Mouse (Mus musculus) kidney, postnatal 4 days (tissue): ENCODE results near the gene Eif4a3.
"Not testable (repeated sequence)": the region's sequence is repeated elsewhere in the genome, so short reads cannot be mapped to it uniquely, and the experiment has no call there.

Source experiments
- DNase-seq, 2 experiments: peaks; one replicate each; pipeline ENCODE4 v3.0.0; 2021; ENCODE audit warnings: mixed read lengths in 2 of 2

Gene Eif4a3

DNA sequence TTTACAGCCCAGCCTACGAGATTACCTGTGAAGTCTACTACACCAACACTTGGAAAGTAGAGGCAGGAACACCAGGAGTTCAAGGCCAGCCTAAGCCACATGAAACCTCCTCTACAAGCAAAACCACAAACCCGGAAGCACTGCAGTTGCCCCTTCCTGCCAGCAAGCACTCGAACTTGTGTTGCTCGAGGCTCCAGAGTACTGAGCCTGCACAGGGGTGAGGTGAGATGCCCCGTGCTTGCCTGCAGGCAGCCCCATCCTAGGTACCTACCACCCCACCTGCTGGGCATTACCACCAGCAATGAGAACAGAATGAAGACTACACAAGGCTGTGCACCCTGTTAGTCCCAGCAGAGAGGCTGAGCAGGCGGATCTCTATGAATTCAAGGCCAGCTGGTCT, 1.9 kb downstream of the Eif4a3 start:
- no peak for DNase-seq

DNA sequence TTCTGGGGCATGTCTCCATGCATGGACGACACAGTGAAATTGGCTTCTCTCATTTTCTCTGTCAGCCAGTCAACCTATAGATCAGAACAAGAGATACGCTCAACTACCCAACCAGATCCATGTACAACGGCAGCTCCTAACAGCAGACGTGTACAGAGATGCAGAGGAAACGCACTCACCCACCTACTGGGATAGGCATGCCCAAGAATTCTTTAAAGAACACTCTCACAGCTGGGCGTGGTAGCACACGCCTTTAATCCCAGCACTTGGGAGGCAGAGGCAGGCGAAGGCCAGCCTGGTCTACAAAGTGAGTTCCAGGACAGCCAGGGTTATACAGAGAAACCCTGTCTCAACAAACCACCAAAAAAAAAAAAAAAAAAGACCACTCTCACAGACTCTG, 7.0 kb downstream of the Eif4a3 start:
- DNase-seq: not testable (repeated sequence)

DNA sequence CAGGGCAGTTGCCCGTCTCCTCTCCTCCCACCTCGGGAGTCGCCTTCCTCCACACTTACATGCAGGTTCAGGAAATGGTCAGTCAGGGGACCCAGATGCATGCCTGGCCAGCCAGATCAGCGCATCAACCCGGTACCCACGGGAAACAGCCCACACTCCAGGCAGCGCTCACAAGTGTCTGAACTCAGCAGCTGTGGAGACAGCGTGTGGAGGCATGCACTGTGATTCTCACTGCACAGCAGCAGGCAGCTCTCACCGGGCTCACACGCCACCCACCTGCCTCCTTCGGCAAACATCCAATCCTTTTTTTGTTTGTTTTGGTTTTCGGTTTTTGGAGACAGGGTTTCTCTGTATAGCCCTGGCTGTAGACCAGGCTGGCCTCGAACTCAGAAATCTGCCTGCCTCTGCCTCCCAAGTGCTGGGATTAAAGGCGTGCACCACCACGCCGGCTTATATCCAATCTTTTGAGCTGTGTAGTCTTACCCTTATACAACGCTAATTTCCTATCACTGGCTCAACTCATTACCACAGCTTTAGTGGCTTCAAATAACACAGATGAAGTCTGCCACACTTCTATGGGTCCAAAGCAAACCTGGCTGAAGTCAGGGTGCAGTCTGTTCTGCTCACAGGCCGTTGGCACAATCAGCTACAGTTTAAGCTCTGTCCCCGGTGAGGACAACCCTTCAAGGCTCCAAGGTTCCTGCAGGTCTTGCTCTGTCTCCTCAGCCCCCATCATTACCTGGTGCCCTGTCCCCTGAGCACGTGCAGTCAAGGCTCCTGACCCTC, 12.5 kb downstream of the Eif4a3 start:
- no peak for DNase-seq

DNA sequence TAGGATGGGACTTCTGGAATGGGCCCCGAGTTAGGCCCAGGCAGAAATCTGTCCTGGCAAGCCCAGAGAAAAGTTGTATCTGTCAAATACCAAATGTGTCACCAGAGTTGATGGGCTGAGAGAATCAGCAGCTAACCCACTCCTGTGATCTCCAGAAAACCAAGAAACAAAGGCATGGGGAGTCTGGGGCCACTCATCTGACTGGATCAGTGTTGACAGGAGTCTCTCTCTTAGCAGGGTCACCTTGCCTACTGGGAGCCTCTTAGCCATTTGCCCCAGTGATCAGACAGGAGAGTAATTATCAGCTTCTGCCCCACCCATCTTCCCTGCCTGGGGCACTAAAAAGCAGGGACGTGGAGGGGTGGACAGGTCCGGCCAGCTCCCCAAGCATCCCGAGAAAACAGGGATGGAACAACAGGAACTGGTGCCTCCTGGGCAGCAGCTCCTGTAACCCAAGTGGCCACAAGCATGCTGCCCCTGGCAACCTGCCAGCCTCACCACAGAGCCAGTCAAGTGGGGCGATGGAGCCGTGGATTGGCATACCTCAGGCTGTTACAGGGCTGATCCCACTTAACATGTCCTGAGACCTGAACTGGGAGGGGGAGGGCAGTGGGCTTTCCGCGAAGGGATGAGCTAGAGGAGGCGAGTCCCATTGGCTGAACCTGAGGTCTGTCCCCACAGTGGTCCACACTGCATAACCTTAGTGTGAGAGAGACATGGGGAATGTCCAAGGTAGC, 13.9 kb downstream of the Eif4a3 start:
- peak; percentile 47 to 65 for DNase-seq

DNA sequence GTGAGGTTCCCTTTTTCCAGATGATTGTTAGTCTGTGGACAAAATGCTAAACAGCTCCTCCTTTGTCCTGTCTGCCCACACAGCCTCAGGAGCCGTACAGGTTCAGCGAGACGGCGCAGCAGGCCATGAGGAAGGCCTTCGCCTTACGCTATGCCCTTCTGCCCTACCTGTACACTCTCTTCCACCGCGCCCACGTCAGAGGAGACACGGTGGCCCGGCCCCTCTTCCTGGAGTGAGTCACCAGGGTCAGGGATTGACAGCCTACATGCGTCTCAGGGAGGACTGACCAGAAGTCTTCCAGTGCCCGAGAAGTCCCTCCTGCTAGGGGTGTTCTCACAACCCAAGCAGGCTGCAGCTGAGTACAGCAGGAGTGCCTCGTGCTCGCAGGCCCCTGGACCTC, 18.9 kb downstream of the Eif4a3 start:
- DNase-seq: no peak

DNA sequence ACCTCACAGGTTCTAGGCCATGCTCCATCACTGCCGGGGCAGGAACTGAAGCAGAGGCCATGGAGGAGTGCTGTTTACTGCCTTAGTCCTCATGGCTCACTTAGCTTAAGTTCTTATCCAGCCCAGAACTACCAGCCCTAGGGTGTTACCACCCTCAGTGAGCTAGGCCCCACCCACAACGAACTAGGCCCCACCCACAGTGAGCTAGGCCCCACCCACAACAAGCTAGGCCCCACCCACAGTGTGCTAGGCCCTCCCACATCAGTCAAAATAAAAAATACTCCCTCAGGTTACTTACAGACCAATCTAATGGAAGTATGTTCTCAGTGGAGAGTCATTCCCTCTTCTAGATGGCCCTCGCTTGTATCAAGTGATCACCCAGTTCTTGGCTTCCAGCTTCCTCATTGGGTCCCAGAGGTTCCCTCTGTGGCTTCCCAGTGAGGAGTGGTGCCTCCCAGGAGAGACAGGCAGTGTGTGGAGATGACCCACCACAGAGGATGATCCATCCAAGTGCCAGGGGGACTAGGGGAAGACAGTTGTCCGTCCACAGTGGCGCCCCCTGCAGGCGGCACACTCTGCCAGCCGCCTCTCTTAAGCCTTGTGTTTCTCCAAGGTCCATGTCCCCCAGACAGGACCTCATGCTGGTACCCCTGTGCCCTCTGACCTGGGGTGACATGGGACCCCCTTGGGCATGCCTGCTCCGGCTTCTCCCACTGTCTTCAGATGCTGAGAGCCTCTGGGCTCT, 26.5 kb downstream of the Eif4a3 start:
- DNase-seq: peak; percentile 30 to 35

DNA sequence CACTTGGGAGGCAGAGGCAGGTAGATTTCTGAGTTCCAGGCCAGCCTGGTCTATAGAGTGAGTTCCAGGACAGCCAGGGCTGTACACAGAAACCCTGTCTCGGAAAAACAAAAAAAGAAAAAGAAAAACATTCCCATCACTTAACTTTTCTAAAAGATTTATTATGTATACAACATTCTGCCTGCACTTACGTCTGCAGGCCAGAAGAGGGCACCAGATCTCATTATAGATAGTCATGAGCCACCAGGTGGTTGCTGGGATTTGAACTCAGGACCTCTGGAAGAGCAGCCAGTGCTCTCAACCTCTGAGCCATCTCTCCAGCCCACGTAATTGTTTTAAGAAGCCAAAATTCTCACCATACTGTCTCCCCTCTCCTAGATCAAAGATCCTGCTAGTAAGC, 27.4 kb downstream of the Eif4a3 start:
- DNase-seq: not testable (repeated sequence)

DNA sequence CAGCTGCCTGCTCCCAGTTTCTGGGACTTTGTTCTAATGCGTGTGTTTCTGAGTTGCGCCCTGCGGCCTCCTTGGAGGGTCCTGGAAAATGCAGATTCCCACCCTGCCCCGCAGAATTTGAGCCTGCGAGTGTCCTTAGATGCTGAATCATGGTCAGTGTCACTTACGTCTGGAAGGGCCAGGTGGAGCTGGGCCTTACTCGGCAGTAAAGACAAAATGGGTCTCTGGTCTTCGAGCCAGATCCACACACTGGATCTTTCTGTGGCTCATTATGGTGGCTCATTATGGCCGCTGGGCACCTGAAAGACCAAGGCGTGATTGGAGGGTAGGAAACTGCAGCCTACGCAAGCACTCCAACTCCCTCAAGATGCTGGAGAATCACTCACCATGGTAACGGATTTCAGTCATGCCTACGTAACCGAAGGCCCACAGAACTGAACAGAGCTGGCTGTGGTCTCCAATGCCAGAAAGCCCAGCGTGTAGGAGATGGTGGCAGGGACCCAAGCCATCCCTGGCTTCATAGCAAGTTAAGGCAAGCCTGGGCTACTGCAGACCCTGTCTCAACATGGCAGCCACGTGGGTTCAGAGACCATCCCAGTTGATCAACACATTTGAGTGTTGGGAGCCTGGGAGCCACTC, 31.2 kb downstream of the Eif4a3 start:
- DNase-seq: no peak

DNA sequence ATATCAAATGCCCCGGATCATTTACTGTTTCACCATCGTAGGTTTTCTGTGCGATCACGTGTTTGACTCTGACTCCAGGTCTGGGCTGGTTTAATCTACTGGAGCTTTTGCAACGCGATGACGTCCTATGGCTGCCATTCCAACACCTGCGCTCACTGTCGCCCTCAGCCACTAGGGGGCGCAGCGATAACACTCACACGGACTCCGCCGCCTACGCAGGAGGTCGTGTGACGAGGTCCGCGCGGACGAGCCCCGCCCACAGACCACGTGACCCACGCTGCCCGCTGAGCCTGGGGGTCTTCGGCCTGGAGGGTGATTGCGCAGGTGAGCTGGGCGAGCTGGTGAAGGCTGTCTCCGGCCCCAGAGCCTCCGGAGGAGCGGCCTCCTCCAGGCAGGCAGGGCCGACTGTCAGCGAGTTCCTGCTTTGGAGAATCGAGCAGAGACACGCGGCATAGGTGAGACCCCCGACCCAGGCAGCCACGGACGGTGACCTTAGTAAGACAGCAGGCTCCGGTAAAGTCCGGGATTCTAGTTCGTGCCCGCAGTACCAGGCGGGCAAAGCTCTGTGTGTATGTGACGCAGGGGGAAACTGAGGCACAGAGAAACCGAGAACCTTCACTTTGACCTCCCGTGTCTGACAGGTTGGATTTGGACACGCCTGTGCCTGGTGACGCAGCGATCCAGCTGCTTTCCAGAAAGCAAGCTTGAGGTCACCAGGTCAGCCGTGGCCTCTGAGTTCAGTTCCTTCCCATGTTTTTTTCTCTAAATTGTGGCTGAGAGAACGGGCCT, 31.9 kb downstream of the Eif4a3 start, which contains the start of gene Gaa:
Gene Gaa, plus strand, starts transcription at position 120 of the 789 bp plus-strand sequence.
- DNase-seq: peak; percentile 97

DNA sequence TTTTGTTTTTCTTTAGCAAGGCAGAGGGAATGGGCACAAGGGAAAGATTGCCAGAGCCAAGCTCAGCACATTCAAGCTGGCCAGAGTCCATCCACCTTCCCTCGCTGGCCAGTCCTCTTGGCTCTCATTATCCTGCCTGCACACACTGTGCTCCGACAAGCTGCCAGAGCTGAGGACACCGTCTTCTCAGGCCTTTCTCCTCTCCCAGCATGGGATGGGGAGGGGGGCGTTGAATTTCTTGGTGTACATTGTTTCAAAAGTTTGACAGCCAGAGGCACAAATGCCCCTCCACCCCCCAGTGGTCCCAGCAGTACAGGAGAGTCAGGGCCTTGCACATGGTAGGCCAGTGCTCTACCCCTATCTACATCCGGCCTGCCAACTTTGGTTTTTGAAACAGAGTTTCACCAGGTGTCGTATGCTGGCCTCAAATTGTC, 32.6 kb downstream of the Eif4a3 start:
- DNase-seq: peak; percentile 36 to 63

DNA sequence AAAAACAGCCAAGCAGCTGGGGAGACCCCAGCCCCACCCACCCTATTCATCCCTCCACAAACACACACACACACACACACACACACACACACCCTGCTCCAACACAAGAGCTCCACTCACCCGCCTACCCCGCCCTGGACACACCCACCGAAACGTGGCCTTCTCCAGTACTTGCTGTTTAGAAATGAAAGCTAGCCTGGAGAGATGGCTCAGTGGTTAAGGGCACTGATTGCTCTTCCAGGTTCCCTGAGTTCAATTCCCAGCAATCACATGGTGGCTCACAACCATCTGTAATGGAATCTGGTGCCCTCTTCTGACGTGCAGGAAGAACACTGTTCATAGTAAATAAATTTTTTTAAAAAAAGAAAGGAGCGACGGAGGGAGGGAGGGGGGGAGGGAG, 34.1 kb downstream of the Eif4a3 start:
- DNase-seq: no peak

DNA sequence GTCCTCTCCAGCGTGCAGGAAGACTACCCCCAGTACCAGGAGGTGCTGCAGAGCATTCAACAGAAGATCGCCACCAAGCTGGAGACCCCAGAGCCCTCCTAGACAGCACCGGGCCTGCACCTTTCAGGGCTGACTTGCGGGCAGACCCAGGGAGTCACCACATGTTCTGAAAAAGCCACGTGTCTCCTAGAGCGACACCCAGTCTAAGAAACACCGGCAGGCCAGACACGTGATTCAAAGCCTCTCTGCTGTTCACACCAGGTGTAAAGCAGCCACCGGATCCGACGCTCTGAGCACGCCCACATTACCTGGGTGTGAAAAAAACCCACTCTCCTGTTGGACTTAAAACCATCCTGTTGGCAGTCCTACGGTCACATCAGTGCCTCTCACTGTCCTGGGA, 35.5 kb downstream of the Eif4a3 start:
- no peak for DNase-seq

DNA sequence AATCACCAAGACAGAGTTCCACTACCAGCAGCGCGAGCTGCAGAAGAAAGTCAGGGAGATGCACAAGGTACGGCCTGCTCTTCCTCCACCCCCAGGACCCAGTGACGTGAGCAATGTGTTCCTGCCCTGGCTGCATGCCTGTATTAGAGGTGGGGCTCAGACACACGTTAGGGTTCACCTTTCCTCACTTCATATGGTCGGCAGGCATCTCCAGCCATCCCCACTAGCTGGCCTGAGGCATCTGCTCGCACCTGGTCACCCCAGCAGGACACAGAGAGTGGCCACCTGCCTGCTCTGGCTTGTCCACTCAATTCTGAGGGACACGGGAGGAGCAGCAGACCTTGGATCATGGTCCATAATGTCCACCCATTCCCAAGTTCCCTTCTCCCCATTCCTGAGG, 39.9 kb downstream of the Eif4a3 start:
- DNase-seq: no peak

DNA sequence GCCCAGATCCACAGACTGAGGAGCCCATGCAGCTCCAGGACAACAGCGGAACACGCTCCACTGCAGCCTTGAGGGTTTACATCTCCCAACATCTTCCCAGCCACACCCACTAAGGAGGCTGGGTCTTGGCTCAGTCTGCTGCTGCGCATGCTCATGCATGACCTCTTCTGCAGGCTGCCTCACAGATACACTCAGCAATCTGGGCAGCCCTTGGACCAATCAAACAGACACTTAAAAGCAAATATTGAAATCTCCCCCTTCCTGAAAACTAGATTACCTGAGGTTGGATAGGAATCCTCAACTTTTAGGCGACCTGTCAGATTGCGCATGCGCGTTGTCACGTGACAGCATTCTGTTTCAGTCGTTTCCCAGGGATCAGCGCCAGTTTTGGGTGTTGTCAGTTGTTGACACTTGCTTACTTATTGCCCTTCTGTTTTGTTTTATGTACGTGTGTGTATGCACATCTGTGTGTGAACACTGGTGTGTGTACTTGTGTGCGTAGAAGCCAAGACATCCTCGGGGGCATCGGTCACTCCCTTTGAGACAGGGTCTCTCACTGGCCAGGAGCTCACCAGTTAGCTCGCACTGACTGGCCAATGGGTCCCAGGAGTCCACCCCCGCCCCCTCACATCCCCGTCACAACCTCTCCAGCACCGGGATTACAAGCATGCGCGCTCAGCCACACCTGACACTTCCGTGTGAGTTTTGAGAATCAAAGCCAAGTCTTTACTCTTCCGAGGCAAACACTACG, 41.1 kb downstream of the Eif4a3 start:
- peak; percentile 76 to 85 for DNase-seq

DNA sequence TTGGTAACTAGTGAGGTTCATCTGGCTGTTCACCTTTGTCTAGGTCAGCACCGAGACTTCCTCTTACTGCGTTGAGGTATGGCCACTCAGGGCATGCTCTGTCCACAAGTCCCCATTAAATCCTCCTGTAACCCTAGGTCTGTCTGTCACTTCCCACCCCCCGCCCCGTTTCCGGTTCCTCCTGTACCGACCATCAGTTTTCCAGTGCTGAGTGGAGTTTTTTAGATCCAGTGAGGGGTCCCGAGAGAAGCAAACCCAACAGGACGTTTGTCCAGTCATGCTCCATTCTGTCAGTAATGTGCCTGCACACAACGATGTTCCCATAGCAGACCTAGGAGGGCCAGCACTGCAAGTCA, 41.7 kb downstream of the Eif4a3 start:
- DNase-seq: no peak

DNA sequence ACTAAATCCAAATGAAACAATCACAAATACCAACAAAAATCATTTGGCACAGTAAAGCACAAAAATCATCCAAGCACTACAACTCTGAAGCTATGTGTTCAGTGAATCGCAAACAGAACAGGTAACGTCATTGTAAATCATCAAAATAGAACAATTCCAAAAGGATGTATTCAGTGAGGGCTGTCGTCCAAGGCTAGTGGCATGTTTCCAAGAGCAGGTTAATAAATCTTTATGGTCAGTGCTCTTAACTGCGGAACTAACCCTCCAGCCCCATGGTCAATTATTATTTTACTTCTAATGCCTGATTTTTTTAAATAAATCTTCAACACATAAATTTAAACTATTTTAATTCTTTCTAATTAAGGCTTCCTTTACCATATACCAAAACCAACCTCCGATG, 43.3 kb downstream of the Eif4a3 start:
- DNase-seq: not testable (repeated sequence)

DNA sequence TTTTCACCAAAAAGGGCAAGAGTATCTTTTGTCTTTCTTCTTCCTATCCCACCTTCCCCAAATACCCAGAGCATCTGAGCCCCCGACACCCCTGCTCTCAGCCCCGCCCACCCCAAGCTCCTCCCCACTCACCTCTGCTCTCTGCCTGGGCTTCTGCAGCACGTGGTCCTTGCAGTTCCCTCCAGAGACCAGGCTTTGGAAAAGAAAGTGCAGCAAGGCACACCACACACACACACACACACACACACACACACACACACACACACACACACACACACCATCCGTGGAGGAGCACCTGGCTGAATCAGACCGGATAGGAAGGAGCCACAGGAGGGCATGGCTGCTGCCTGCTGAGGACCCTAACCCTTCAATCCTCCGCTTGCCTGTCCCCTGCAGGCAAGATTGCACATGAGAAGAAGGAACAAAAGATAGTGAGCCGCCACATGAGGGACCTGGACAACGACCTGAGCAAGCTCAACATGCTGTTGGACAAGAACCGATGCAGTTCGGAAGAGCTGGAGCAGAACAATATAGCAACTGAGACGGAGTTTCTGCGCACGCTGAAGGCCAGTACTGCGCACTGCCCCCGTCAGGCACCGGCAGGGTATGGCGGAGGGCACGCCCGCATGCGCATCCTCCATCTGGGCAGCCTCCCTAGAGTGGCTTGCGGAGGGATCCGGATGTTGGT, 46.9 kb downstream of the Eif4a3 start:
- peak; percentile 70 to 81 for DNase-seq

DNA sequence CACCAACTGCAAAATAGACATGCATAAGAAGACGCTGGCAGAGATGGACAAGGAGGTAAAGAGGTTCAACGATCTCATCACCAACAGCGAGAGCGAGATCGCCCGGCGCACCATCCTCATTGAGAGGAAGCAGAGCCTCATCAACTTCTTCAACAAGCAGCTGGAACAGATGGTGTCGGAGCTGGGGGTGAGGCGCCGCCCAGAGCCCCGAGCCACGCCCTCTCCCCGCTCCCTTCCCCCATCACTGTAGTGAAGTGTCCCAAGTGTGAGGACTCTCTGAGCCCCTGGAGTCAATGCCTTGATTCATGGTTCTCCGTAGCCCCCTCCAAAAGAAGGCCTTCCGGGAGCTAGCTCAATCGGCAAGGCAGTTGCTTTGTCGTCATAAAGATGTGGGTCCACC, 48.9 kb downstream of the Eif4a3 start:
- DNase-seq: peak; percentile 47 to 49

DNA sequence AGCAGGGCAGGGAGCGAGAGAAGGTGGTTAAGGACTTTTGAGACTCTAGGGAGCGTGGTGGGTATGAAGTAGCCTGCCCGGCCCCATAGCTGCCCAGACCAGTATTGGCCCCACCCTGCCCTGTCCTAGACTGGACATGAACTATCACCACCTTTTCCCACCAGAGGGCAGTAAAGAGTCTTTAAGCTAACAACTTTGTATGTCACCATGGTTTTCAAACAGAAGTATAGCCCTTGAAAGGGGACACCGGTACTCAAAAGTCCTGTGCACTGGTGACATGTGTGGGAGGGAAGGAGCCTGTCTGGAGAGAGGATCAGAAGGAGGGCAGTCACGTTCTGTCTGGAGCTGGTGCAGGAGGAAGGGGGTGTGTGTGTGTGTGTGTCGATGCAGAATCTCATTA, 50.9 kb downstream of the Eif4a3 start:
- peak; percentile 63 to 77 for DNase-seq

DNA sequence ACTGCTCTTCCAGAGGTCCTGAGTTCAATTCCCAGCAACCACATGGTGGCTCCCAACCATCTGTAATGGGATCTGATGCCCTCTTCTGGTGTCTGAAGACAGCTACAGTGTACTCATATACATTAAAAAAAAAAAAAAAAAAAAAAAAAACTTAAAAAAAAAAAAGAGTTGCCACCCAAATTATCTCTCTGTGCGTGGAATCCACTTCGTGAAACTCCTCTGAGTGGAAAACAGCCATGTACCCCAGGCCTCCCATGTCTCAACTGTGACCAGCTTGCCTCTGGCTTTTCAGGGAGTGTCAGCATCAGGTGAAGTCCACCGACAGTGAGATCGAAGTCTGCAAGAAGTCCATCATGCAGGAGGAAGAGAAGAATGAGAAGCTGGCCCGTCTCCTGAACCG, 54.3 kb downstream of the Eif4a3 start:
- DNase-seq: not testable (repeated sequence)

DNA sequence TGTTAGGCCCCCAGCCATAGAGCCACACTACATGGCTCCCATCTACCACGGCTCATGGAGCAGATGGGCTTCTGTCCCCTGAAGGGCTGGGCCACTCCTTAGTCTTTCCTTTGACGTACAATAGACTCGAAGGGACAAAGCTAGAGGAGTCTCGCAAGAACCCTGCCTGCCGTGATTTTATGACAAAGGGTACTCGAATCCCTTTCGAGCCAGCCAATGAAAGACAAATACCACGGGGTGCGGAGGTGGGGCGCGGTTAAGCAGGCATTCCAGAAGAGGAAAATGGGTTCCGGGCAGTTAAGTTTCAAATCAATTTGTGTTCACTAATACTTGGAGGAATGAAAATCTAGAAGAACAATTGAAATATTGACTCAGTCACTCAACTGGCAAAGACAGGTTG, 60.4 kb downstream of the Eif4a3 start:
- DNase-seq: peak in 1 of 2 experiments; percentile 35
